Mouse (Mus musculus) left cerebral cortex, adult 8-10 months (tissue): ENCODE results near the gene Tmprss15. TPM values are rescaled to one million over a fixed set of nuclear protein-coding genes. Genes with fewer than 3 reads are reported as not detected.

ENCODE experiments used
- DNase-seq, 2 experiments: peaks; one replicate each; pipeline ENCODE4 v3.0.0; 2022; ENCODE audit warnings: low spot score in 2 of 2
- total RNA-seq, 4 experiments: library from RNA; stranded (reverse); gene quantifications; 2 replicates each; pipeline ENCODE4 v1.2.4; 2022

Gene Tmprss15
- not detected for total RNA-seq

- DNase-seq = no peak
Observed at GRCm38 (mm10) chr16:79090997-79091396, at the start of gene Tmprss15. Tmprss15 (minus strand) TSS chr16:79091097.

GRCm38 (mm10) chr16:79114879-79115278 lies 24.0 kb upstream of the Tmprss15 start:
- no peak for DNase-seq

DNA sequence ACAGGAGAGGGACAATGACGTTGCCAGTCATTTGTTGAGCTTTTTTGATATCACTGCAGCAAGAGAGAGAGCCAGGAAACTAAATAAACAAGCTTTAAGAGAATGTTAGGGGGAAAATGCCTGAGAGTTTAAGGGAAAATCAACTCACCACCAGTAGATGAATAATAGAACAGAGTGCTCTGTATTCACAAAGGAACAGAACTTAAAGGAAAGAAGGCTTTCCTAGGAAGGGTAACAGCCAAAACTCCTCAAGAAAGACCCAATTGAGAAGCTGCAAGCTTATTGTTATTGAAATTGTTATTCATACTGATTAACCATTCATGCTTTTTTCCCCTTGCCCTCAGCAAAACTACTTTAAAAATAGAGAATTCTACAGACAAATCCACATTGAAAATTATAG lies 18.6 kb upstream of the Tmprss15 start:
- DNase-seq = no peak

- no peak for DNase-seq
Observed at GRCm38 (mm10) chr16:79108969-79109368, 18.1 kb upstream of the Tmprss15 start.

GRCm38 (mm10) chr16:79100325-79100724 lies 9.4 kb upstream of the Tmprss15 start:
- DNase-seq = no peak

GRCm38 (mm10) chr16:79098321-79098720 lies 7.4 kb upstream of the Tmprss15 start:
- no peak for DNase-seq

DNA sequence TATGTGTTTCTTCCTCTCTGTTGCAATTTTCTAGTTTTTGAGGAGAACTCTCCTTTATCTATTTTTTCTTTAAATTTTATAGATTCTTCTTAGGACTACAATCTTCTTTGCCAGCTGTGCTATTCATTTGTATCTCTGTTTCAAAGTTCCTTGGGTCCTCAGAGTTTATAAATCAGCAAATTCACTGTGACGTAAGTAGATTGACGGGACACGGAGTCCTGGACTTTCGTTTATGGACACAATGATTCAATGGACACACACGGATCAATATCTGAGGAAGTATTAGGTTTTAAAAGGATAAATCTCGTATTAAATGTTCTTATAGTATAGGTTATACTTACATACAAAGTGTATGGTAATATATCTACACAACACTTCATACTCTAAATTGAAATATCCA lies 4.3 kb downstream of the Tmprss15 start:
- no peak for DNase-seq

GRCm38 (mm10) chr16:79063848-79064247 lies 27.0 kb downstream of the Tmprss15 start:
- DNase-seq = no peak

- peak; percentile 5 for DNase-seq
Observed at GRCm38 (mm10) chr16:79058775-79059558, 31.9 kb downstream of the Tmprss15 start.

DNA sequence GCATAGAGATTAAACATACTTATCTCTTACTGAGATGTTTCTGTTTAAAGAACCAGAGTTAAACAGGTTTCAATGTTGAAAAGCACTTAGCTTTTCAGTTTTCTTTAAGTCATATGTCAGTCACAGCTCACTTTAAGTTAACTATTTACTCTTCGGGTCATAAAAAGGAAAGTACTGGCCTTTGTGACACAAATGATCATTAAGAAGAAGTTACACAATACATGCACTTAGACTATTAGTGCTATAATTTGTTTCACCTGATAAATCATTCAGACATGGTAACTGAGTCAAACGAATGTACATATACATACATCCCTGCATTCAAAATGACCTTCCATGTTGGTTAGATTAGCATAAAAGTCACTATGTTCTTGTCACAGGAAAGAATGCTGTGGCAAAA lies 58.3 kb downstream of the Tmprss15 start:
- DNase-seq = no peak

- no peak for DNase-seq
Observed at GRCm38 (mm10) chr16:79002812-79003211, 88.1 kb downstream of the Tmprss15 start.

GRCm38 (mm10) chr16:79001679-79002078 lies 89.2 kb downstream of the Tmprss15 start:
- no peak for DNase-seq

- no peak for DNase-seq
Observed at GRCm38 (mm10) chr16:78976384-78976783, 114.5 kb downstream of the Tmprss15 start.

DNA sequence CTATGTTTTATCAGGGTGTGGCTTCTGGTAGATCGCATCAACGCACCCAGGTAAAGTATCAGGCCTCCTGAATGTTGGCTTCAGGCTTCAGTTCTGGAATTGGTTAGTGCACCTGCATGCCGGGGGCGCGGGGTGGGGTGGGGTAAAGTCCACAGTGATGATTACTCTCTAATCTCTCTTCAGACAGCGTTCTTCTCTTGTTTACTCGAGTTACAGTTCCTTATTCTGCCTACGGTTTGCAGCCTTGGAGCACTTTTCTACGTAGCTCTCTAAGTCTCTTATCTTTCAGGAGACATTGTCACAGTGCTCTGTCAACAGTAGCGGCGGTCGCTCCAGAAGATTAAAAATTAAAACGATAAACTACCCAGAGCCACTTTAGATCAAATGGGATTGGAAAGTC lies 116.8 kb downstream of the Tmprss15 start:
- no peak for DNase-seq

DNA sequence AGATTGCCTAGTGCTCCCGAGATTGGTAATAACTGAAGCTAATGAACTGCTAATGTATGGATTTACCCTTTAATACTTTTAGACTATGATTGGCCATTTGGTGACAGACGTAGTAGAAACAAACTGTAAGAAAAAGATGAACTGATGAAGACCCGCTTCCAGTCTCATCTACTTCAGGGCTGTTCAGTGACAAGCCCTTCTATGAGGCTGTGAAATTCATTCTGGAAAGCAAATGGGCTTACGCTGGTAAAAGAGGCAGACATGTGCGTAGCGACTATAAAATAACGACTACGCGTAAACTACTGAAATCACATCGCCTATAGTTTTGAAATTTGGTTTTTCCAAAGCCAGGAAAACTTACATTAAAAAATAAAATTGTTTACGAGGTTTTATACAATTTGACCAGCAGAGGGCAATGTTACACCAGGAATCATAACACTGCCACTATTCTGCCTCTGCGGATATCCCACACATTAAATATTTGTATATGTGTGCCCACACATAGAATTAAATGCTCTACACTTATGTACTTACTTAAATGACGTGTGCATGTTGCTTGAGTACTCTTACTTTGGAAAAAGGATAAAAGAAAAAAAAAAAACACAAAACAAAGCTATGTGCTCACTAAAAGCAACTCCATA lies 121.7 kb downstream of the Tmprss15 start:
- DNase-seq = no peak

DNA sequence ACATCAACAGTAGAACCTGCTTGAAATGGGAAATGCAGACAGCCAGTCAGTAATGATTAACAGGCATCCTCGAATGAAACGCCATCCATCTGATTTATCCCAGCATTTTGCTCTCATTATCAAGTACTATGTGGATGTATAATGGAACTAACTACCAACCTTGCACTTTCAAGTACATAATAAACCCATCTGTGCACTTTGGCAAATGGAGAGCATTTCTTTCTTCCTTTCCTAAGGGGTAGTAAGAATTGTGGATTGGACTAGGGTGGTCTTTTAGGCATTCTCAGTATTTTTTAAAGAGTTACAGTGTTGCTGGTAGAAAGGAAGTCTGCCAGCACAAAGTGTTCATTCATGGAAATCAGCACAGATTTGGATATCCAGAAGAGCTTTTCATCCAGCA lies 133.5 kb downstream of the Tmprss15 start:
- DNase-seq = no peak

GRCm38 (mm10) chr16:78950359-78950758 lies 140.5 kb downstream of the Tmprss15 start:
- no peak for DNase-seq

GRCm38 (mm10) chr16:78937755-78938154 lies 153.1 kb downstream of the Tmprss15 start:
- no peak for DNase-seq

DNA sequence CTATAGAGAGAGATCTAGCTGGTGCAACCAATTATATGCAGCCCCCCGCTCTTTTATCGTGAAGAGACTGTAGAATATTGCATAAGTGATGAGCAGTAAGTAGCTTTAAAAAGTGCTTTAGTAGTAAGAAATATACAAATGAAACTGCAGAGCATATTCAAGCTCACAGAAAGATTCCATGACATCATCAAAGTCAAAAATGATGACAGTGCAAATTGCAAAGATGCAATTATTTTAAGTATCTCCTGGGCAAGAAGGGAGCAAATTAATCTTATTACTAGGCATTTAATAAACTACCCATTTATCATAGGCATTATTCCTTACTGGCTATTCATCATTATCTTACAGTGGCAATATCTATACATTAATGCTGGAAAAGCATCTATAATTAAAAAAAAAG lies 156.6 kb downstream of the Tmprss15 start:
- no peak for DNase-seq

- DNase-seq = no peak
Observed at GRCm38 (mm10) chr16:78931287-78932025, 159.4 kb downstream of the Tmprss15 start.

- peak in 1 of 2 experiments; percentile 6 for DNase-seq
Observed at GRCm38 (mm10) chr16:78930382-78931286, 160.3 kb downstream of the Tmprss15 start, which contains the start of gene Chodl. Chodl (plus strand) TSS chr16:78930948.
